Mouse (Mus musculus) adrenal gland, postnatal 36 days (tissue): ENCODE data around the gene Robo3. TPM values are rescaled to one million over a fixed set of nuclear protein-coding genes. Genes with fewer than 3 reads are reported as not detected.
A peak's percentile ranks its signal among the peaks of the same experiment; 100 is the strongest.

Experiments used
- DNase-seq, 2 experiments: peaks; one replicate each; pipeline ENCODE4 v3.0.0; 2021; ENCODE audit warnings: mixed read lengths in 1 of 2
- long read RNA-seq, 2 experiments: library from polyadenylated mRNA; stranded (forward); transcript quantifications; one replicate each; pipeline ENCODE4 v2.0.0; 2021; ENCODE audit warnings: borderline sequencing depth in 2 of 2
- total RNA-seq, 2 experiments: library from RNA; stranded (reverse); gene quantifications; 2 replicates each; pipeline ENCODE4 v1.2.3; 2021

Robo3 gene
- total RNA-seq: under 1 TPM; 0.76 to 0.86 TPM
- long read RNA-seq, experiment 1: 0 reads
- long read RNA-seq, experiment 2: 0 reads

DNA sequence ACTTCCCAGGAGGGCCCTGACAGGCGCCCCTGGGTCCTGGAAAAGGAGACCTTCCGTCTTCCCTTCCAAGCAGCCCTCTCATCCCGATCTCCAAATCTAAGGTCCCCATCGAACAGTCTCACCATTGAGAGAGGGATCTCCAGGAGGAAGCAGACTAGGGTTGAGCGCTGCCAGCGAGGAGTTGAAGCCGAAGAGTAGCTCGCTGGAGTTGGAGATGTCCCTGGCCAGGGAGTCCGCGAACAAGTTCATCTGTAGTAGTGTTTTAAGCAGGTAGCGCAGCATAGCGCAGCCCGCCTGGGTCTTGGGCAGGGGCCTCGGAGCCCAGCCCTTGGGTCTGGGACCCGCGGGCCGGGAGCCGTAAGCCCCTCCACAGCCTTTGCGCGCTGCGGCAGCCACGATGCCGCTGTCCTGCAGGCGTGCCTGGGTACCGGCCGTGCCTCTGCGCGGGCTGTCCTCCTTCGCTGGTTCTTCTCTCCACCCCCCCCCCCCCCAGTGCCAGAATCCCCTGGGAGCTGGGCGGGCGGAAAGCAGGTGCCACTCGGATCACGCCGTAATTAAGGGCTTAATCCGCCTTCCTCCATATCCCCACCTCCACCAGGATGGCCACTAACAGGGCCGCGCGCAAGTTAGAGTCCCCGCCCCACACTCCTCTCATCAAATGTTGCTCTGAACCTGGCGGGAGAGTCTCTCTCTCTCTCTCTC, at the start of gene Robo3:
Robo3 (minus strand) TSS at position 527 of the 702 bp plus-strand sequence.
- no peak for DNase-seq

GRCm38 (mm10) chr9:37474923-37475322, 41.9 kb upstream of the Robo3 start:
- DNase-seq: no peak

- no peak for DNase-seq
Observed at GRCm38 (mm10) chr9:37473611-37474125, 40.6 kb upstream of the Robo3 start.

DNA sequence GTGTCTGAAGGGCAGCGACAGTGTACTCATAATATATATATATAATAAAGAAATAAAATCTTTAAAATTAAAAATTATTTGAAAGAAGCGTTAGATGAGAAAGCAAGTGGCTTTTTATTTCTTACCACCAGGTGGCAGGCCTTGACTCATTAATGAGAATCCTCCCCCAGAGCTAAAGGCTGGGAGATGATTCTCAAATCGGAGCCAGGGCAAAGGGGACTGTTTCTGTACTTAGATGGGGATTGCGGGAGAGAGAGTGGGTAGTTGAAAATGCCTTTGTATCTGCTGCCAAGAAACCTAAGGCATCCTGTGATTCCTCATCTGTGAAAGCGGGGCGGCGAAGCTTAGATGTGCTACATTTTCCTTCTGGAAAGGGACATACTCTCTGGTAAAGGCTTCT, 29.7 kb upstream of the Robo3 start:
- DNase-seq: peak; percentile 38 to 66

DNA sequence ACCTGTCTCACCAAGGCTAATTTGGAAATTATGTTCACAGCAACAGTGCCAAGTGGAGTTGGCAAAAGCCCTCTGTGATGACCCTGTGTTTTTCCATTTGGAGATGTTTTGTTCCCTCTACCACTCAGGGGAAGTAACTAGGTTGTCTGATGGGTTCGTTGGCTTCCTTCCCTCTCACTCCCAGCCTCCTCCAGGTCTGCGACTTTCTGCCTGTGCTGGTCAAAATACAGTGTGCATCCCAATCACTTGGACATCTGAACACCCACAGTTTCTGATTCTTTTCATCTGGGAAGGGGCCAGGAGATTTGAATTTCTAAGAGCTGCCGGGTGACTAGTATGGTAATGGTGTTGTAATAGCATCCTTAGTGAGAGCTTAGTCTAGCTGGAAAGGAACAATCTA, 28.5 kb upstream of the Robo3 start:
- DNase-seq: no peak

GRCm38 (mm10) chr9:37460961-37461340, 27.9 kb upstream of the Robo3 start:
- no peak for DNase-seq

DNA sequence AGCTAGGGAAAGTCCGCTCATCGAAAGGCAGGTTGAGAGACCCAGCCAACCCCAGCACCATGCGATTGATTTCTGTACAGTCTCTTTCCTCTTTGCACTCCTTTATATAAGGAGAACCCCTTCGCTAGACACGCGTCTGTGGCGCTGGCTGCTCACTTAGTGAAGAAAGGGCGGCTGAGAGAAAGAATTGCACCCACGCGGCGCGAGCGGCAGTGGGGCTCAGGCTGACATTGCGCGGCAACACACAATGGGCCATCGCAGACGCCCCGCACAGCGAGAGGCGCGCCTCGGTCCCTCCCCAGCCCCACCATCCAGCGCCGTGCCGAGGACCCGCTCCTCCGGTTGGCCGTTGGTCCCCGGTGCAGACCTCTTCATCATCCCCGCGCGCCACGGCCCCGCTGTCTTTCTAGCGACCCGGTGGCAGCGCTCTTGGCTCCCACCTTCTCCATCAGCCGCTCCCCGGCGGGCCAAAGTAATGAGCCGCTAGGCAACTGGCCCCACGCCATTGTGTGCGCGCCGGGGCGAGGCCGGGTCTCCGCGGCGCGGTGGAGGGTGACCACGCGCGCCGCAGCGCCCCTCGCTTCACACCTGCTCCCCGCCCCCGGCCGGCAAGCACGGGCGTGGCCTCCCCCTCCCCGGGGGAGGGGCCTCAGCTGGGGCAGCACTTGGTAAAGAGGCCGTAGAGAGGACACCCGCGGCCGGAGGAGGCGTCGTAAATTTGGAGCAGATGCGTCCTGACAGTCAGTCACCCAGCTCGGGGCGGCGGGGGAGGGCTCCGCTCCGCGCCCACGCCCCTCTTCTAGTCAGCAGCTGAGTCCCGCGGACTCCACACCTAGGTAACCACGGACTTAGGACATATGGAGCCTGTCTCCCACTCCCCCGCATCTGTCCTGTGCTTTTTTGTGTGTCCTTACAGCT, 27.3 kb upstream of the Robo3 start:
- peak; percentile 38 to 48 for DNase-seq

DNA sequence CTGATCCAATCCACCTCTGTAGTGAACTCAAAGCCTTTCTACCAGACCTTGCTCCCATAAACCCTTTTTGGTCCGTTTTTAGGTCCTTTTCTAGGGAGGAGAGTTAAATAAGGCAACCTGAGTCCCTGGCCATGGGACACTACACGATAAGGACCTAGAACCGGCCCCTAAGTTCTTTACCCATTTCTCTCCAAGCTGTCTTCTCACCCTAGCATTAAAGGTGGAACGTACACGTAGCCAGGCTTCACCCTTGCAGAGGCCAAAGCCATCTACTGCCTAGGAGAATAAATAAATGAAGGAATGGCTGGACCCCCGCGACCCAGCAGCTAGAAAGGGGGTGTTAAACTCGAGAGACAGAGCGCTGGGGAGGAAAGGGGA, 26.6 kb upstream of the Robo3 start:
- no peak for DNase-seq

DNA sequence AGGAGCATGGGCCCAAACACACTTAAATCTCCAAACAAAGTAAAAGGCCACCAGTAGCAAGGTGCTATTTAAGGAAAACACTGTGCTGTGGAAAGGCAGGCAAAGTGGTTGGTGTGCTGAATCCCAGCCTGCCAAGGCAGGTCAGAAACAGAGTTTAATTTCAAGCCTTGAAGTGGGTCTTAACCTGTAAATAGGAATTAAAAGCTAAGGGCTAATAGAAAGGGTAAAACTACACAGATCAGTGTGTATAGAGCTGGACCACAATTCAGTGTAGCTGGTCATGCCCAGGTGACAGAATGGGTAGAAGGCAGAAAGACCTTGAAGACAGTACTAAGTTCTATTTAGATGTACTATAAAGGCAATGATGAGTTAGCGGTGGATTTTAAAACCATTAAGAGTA, 24.1 kb upstream of the Robo3 start:
- no peak for DNase-seq

DNA sequence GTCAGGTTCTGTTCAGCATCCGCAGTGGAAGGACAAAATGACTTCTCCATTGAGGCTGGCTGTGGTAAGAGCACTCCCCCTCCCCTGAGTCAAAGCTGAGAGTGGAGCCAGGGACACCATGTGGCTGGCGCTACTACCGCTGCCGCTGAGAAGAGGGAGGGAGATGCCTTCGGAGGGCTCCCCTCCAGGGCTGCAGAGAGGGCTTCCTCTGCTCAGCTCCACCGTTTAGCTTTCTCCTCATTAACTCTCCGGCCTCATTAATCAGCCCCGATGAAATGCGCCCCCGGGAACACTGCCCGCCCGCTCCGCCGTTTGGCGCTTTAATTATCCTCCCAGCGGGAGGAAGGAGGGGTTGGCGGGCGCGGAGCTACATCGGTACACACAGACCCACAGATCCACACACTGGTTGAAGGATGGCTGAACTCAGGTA, 23.4 kb upstream of the Robo3 start:
- peak in 1 of 2 experiments; percentile 10 for DNase-seq

- no peak for DNase-seq
Observed at GRCm38 (mm10) chr9:37455868-37456267, 22.8 kb upstream of the Robo3 start.

- no peak for DNase-seq
Observed at GRCm38 (mm10) chr9:37454991-37455390, 21.9 kb upstream of the Robo3 start.

DNA sequence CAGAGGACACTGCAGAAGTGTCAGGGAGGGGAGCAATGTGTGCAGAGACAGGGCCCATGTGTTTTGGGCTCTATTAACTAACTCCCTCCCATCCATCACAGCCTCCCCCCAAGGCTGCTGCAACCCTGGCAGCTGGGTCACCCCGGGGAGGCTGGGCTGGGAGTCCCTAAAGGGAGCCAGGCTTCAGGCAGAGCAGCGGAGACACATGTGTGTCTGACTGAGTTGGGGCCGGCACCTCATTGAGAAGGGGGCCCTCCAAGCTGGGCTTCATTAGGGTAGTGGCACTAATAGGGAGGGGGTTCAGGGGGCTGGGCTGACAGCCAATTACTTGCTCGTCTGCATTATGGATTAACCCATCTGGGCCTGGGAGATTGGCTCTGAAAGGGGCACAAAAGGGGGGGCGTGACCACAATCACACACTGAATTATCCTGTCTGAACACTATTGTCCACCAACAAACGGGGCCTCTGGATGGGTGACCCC, 21.0 kb upstream of the Robo3 start:
- no peak for DNase-seq

DNA sequence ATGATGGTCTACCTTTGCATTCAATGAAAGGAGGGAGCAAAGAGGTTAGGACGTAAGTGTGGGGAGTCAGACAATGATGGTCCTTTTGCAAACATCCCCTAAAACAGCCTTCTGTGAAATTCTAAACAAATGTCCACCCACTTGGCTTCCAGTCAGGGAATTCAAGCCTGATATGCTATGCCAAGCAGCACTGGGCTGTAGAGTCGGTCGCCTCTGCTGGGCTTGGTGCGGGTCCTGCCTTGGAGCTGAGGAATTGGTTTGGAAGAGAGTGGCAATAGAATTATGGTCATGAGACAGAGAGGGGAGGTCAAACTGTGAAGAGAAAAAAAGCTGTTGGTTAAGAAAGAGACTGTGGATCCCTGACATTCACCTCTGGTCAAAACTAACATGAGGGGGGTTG, 20.3 kb upstream of the Robo3 start:
- DNase-seq: no peak

DNA sequence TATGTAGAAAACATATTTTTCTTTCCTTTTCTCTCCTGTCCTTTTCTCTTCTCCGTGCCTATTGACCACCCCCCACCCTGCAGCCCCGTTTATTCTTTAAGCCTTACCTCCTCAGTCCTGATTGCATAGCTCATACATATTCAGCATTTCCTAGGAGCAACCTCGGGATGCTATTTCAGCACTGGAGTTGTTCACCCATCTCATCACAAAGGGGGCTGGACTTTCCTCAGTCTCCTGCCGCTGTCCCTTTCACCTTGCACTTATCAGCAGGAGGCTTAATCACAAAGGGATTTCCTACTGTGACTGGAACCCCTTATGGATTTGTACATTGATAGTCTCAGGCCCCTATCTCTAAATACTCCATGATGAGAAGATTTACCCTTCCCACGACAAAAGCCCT, 19.4 kb upstream of the Robo3 start:
- DNase-seq: no peak

DNA sequence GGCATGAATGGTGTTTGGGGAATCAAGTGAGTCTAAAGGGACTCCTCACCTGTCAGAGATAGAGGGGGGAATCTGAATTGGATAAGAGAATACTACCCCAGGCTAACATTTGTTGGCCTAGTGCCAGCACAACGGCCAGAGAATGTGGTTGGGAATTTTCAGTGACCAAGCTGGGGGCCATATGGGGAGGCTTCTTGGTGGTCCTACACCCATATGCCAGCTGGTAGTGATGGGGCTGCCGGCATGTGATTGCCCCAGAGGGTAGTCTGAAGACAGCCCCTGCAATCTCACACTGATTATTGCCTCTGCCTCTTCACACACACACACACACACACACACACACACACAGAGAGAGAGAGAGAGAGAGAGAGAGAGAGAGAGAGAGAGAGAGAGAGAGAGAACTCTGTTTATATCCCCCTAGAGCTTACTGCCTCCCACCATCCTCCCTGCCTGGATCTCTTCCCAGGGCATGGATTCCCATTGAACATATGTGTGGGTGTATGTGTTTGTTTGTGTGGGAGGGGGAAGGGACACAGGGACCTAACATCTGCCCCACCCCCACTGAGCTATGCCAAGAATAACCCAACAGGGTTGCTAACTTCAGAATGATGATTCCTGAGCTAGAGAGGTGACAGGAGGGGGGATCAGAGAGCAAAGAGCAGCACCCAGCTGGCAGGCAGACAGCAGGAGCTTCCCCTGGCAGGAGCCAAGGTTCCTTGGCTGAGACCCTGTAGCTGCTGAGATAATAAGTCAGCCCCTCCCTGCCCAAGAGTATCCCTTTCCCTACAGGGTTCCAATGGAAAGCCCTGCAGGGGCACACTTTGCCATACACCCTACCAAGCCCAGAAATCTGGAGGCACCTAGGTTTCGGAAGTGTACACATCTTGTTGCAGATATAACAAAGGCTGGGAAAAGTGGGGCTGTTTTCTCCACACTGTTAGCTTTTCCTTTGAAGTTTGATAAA, 5.0 kb upstream of the Robo3 start:
- DNase-seq: no peak

- peak in 1 of 2 experiments; percentile 25 for DNase-seq
Observed at GRCm38 (mm10) chr9:37435616-37436015, 2.6 kb upstream of the Robo3 start.

DNA sequence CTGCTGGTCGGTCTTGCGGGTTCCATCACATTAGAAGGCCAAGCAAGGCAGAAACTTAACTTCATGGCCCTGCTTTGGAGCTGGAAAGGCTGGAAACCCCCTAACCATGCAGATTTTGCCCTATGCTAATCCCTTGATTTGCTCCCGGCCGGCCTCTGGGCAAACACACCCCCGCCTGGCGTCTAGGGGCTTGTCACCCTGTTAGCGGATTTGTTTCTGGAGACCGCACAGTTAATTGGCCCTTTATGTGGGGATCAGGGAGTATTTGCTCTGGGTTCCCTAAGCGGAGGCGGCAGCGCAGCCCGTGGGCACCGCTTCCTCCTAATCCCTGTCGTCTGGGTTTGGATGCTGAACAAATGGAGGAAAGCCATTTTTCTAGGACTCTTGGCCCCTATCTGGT, 1.9 kb upstream of the Robo3 start:
- no peak for DNase-seq

GRCm38 (mm10) chr9:37433823-37434560, 946 bp upstream of the Robo3 start:
- no peak for DNase-seq

- DNase-seq: peak; percentile 70 to 76
Observed at GRCm38 (mm10) chr9:37432026-37432666, 900 bp downstream of the Robo3 start.
